Mouse (Mus musculus): Measurements from ENCODE around the gene Mfsd2a. TPM values are rescaled to one million over a fixed set of nuclear protein-coding genes. Genes with fewer than 3 reads are reported as not detected.

Mfsd2a gene
- polyA plus RNA-seq, 1 experiment from 2014 or later: 8.7 TPM

DNA sequence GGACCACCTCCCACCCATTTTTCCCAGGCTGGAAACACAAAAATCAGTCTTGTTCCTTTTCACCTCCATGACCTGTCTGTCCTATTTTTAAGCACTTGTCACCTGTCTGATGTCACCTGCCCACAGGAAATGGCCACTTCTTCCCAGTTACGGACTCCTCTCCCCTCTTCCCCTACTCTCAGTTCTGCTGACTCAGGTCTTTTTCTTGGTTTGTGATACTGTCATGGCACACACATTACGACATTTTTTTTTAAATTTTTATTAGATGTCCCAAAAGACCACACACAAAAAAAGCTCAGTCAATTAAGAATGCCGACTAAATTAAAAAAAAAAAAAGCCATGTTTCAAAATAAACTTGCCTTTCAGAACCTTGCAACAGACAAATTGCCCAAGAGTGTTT, 21.5 kb upstream of the Mfsd2a start:
- DNase-seq (ENCODE audit: low spot score) (no peak), ATAC-seq (ENCODE audit: insufficient number of reproducible peaks, low FRiP score, low TSS enrichment, low read depth) (no peak)
- H3K9ac ChIP-seq (ENCODE audit: low read length): no peak overlapping the region
- no peaks in the 10 kb centered on the region for H3K9me3 ChIP-seq (ENCODE audit: control insufficient read depth, low read length)
- 65% methylated on average over 3 of the region's 3 CpGs for WGBS
- peaks cover 6% of the 10 kb centered on the region; the same call in 1 of the 2 replicates for H3K27me3 ChIP-seq (ENCODE audit: control insufficient read depth, insufficient read depth, low read length)
- H3K4me2 ChIP-seq (ENCODE audit: low read depth, severe bottlenecking): no peak overlapping the region
- H3K27ac ChIP-seq (replicated peaks; ENCODE audit: low read depth, low read length): no peak overlapping the region
- H3K4me3 ChIP-seq (ENCODE audit: low read depth, low read length): no peak overlapping the region
- H3K4me1 ChIP-seq (ENCODE audit: control insufficient read depth, insufficient read depth, low read length): peaks cover 3% of the 10 kb centered on the region; the same call in 1 of the 2 replicates
- no peaks in the 10 kb centered on the region for H3K36me3 ChIP-seq (ENCODE audit: control insufficient read depth, insufficient read depth, low read length)

DNA sequence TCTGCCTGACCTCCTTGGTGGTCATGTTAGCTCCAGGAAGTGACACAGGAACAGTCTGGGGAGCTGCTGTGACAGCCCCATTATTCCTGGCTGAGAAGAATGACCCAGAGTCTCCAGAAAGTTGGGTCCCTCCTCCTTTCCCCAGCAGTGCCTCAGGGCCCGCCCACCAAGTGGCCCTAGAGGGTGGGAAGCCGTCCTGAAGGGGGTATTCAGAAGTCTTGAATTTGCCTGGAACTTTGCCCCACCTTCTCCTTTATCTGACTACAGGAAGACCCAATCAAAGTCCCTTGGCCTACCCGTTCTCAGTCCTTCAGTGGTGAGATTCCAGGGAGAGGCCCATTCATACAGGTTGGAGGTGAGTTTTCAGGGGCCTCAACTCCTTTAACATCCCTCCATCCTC, 20.9 kb upstream of the Mfsd2a start:
- Histone ChIP-seq H3K9ac (ENCODE audit: low read length) (no peak overlapping the region), H3K4me2 (ENCODE audit: low read depth, severe bottlenecking) (no peak overlapping the region), H3K36me3 (ENCODE audit: control insufficient read depth, insufficient read depth, low read length) (no peaks in the 10 kb centered on the region), H3K4me3 (ENCODE audit: low read depth, low read length) (no peak overlapping the region), H3K27ac (replicated peaks; ENCODE audit: low read depth, low read length) (no peak overlapping the region), H3K27me3 (ENCODE audit: control insufficient read depth, insufficient read depth, low read length) (peaks cover 6% of the 10 kb centered on the region; the same call in 1 of the 2 replicates), H3K9me3 (ENCODE audit: control insufficient read depth, low read length) (no peaks in the 10 kb centered on the region), H3K4me1 (ENCODE audit: control insufficient read depth, insufficient read depth, low read length) (peaks cover 5% of the 10 kb centered on the region; the same call in 1 of the 2 replicates)
- DNase-seq (ENCODE audit: low spot score) (no peak), ATAC-seq (ENCODE audit: insufficient number of reproducible peaks, low FRiP score, low TSS enrichment, low read depth) (no peak)
- WGBS: 57% methylated on average over 3 of the region's 3 CpGs

- ATAC-seq (ENCODE audit: insufficient number of reproducible peaks, low FRiP score, low TSS enrichment, low read depth) (no peak), DNase-seq (ENCODE audit: low spot score) (no peak)
- H3K9me3 ChIP-seq (ENCODE audit: control insufficient read depth, low read length): no peaks in the 10 kb centered on the region
- H3K4me3 ChIP-seq (ENCODE audit: low read depth, low read length): no peak overlapping the region
- peaks cover 6% of the 10 kb centered on the region; the same call in 1 of the 2 replicates for H3K27me3 ChIP-seq (ENCODE audit: control insufficient read depth, insufficient read depth, low read length)
- H3K9ac ChIP-seq (ENCODE audit: low read length): no peak overlapping the region
- H3K27ac ChIP-seq (replicated peaks; ENCODE audit: low read depth, low read length): no peak overlapping the region
- H3K36me3 ChIP-seq (ENCODE audit: control insufficient read depth, insufficient read depth, low read length): no peaks in the 10 kb centered on the region
- 83% methylated on average over 7 of the region's 7 CpGs for WGBS
- no peak overlapping the region for H3K4me2 ChIP-seq (ENCODE audit: low read depth, severe bottlenecking)
- H3K4me1 ChIP-seq (ENCODE audit: control insufficient read depth, insufficient read depth, low read length): peaks cover 5% of the 10 kb centered on the region; the same call in 1 of the 2 replicates
Observed at GRCm38 (mm10) chr4:122981238-122981637, 20.2 kb upstream of the Mfsd2a start.

GRCm38 (mm10) chr4:122980684-122981083, 19.7 kb upstream of the Mfsd2a start:
- H3K27me3 ChIP-seq (ENCODE audit: control insufficient read depth, insufficient read depth, low read length): peaks cover 6% of the 10 kb centered on the region; the same call in 1 of the 2 replicates
- H3K4me2 ChIP-seq (ENCODE audit: low read depth, severe bottlenecking): no peak overlapping the region
- ATAC-seq (ENCODE audit: insufficient number of reproducible peaks, low FRiP score, low TSS enrichment, low read depth) (no peak), DNase-seq (ENCODE audit: low spot score) (no peak)
- H3K9me3 ChIP-seq (ENCODE audit: control insufficient read depth, low read length): no peaks in the 10 kb centered on the region
- WGBS: 89% methylated on average over 2 of the region's 2 CpGs
- H3K36me3 ChIP-seq (ENCODE audit: control insufficient read depth, insufficient read depth, low read length): no peaks in the 10 kb centered on the region
- peaks cover 5% of the 10 kb centered on the region; the same call in 1 of the 2 replicates for H3K4me1 ChIP-seq (ENCODE audit: control insufficient read depth, insufficient read depth, low read length)
- H3K27ac ChIP-seq (replicated peaks; ENCODE audit: low read depth, low read length): no peak overlapping the region
- no peak overlapping the region for H3K4me3 ChIP-seq (ENCODE audit: low read depth, low read length)
- no peak overlapping the region for H3K9ac ChIP-seq (ENCODE audit: low read length)

DNA sequence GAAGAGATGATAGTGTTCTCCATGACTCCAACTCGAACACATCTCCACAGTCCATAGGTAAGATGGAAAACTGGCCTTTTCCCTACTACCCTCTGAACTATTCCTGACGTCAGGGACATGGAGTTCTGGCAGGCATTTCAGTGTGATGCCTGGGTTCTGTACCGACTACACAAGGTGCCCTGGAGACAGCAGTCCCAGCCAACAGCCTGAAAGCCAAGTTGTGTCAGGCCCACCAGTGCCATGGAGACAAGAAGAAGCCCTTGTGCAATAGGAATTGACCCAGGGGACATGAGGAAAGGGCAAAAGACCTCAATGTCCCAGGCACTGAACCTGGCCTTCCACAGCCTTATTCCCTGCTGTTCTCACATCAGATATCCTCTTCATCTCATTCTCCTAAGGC, 18.8 kb upstream of the Mfsd2a start:
- H3K27ac ChIP-seq (replicated peaks; ENCODE audit: low read depth, low read length): no peak overlapping the region
- no peak overlapping the region for H3K4me3 ChIP-seq (ENCODE audit: low read depth, low read length)
- WGBS: 86% methylated on average over 3 of the region's 3 CpGs
- ATAC-seq (ENCODE audit: insufficient number of reproducible peaks, low FRiP score, low TSS enrichment, low read depth): no peak
- H3K36me3 ChIP-seq (ENCODE audit: control insufficient read depth, insufficient read depth, low read length): no peaks in the 10 kb centered on the region
- peaks cover 5% of the 10 kb centered on the region; the same call in 1 of the 2 replicates for H3K4me1 ChIP-seq (ENCODE audit: control insufficient read depth, insufficient read depth, low read length)
- H3K9me3 ChIP-seq (ENCODE audit: control insufficient read depth, low read length): no peaks in the 10 kb centered on the region
- no peak overlapping the region for H3K9ac ChIP-seq (ENCODE audit: low read length)
- H3K27me3 ChIP-seq (ENCODE audit: control insufficient read depth, insufficient read depth, low read length): peaks cover 6% of the 10 kb centered on the region; the same call in 1 of the 2 replicates
- H3K4me2 ChIP-seq (ENCODE audit: low read depth, severe bottlenecking): no peak overlapping the region
- DNase-seq (ENCODE audit: low spot score): no peak

DNA sequence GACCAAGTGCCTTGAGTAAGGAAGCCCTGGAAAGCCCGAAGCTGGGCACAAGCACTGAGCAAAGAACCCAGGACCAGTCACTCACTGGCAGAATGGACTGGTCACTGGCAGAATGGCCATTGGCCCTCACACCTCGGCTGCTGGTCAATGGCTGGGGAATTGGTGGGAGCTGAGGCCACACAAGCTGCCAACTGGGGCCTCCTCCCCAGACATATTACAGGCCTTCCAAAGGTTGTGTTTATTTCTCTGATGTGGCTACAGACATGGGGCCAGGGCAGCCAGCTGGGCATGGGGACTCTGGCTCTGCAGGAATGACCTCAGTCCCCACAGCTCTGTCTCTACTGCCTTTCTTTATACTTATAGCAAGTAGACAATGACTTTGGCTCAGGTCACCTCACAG, 17.9 kb upstream of the Mfsd2a start:
- DNase-seq (ENCODE audit: low spot score) (no peak), ATAC-seq (ENCODE audit: insufficient number of reproducible peaks, low FRiP score, low TSS enrichment, low read depth) (no peak)
- H3K27ac ChIP-seq (replicated peaks; ENCODE audit: low read depth, low read length): no peak overlapping the region
- no peak overlapping the region for H3K4me2 ChIP-seq (ENCODE audit: low read depth, severe bottlenecking)
- peaks cover 5% of the 10 kb centered on the region; the same call in 1 of the 2 replicates for H3K4me1 ChIP-seq (ENCODE audit: control insufficient read depth, insufficient read depth, low read length)
- WGBS: 69% methylated on average over 2 of the region's 2 CpGs
- no peaks in the 10 kb centered on the region for H3K9me3 ChIP-seq (ENCODE audit: control insufficient read depth, low read length)
- no peak overlapping the region for H3K4me3 ChIP-seq (ENCODE audit: low read depth, low read length)
- H3K9ac ChIP-seq (ENCODE audit: low read length): no peak overlapping the region
- H3K27me3 ChIP-seq (ENCODE audit: control insufficient read depth, insufficient read depth, low read length): peaks cover 4% of the 10 kb centered on the region; the same call in 1 of the 2 replicates
- H3K36me3 ChIP-seq (ENCODE audit: control insufficient read depth, insufficient read depth, low read length): no peaks in the 10 kb centered on the region

DNA sequence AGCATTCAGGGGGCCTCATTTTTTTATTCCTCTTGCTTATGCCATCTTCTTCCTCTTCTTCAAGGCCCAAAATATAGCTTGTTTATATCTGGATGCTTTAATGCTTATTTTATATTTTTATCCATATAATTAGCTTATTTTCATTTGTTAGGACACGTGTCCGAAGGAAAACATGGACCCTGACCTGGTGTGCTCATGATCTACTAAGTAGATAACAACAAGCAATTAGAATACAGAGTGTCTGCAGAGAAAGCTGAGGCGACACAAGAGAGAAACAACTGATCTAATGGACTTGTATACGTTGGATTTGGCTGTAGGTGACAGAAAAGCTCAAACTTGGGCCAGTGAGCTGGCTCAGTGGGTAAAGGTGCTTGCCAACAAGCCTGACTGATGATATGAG, 15.9 kb upstream of the Mfsd2a start:
- H3K27me3 ChIP-seq (ENCODE audit: control insufficient read depth, insufficient read depth, low read length): no peaks in the 10 kb centered on the region
- WGBS: 61% methylated on average over 4 of the region's 4 CpGs
- H3K36me3 ChIP-seq (ENCODE audit: control insufficient read depth, insufficient read depth, low read length): no peaks in the 10 kb centered on the region
- H3K4me3 ChIP-seq (ENCODE audit: low read depth, low read length): no peak overlapping the region
- no peak overlapping the region for H3K9ac ChIP-seq (ENCODE audit: low read length)
- ATAC-seq (ENCODE audit: insufficient number of reproducible peaks, low FRiP score, low TSS enrichment, low read depth): no peak
- DNase-seq (ENCODE audit: low spot score): no peak
- no peak overlapping the region for H3K4me2 ChIP-seq (ENCODE audit: low read depth, severe bottlenecking)
- H3K27ac ChIP-seq (replicated peaks; ENCODE audit: low read depth, low read length): no peak overlapping the region
- H3K4me1 ChIP-seq (ENCODE audit: control insufficient read depth, insufficient read depth, low read length): 0 out of 2 replicates have a peak, but pooled peaks cover 2% of the 10 kb centered on the region
- no peaks in the 10 kb centered on the region for H3K9me3 ChIP-seq (ENCODE audit: control insufficient read depth, low read length)

DNA sequence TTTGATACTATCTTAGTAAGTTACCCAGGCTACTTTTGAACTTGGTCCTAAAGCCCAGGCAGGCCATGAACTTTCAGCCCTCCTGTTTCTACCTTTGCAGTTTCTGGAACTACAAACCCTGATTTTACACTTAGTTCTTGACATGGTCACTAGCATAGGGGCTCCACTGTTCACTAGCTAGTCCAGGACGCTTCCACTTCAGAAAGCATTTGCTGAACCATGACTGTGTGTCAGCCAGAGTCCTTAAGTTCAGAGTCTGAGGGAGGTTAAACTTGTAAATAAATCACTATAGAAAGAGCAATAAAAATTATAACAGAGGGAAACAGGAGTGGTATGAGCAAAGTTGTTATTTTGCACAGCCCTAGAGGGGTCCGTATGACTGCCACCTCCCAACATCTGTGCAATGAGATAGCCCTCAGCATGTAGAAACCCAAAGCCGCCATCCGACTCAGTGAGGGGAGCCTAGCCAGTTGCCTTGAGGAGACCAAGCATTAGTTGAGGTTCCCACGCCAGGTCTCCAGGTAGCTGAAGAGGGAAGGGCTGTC, 14.1 kb upstream of the Mfsd2a start:
- Histone ChIP-seq H3K4me2 (ENCODE audit: low read depth, severe bottlenecking) (no peak overlapping the region), H3K27ac (replicated peaks; ENCODE audit: low read depth, low read length) (no peak overlapping the region), H3K36me3 (ENCODE audit: control insufficient read depth, insufficient read depth, low read length) (no peaks in the 10 kb centered on the region), H3K27me3 (ENCODE audit: control insufficient read depth, insufficient read depth, low read length) (no peaks in the 10 kb centered on the region), H3K4me3 (ENCODE audit: low read depth, low read length) (no peak overlapping the region), H3K9ac (ENCODE audit: low read length) (no peak overlapping the region), H3K4me1 (ENCODE audit: control insufficient read depth, insufficient read depth, low read length) (0 out of 2 replicates have a peak, but pooled peaks cover 2% of the 10 kb centered on the region), H3K9me3 (ENCODE audit: control insufficient read depth, low read length) (no peaks in the 10 kb centered on the region)
- WGBS: 88% methylated on average over 5 of the region's 5 CpGs
- no peak for ATAC-seq (ENCODE audit: insufficient number of reproducible peaks, low FRiP score, low TSS enrichment, low read depth)
- DNase-seq (ENCODE audit: low spot score): no peak

GRCm38 (mm10) chr4:122972056-122972455, 11.1 kb upstream of the Mfsd2a start:
- DNase-seq (ENCODE audit: low spot score): no peak
- Histone ChIP-seq H3K4me3 (ENCODE audit: low read depth, low read length) (no peak overlapping the region), H3K27me3 (ENCODE audit: control insufficient read depth, insufficient read depth, low read length) (no peaks in the 10 kb centered on the region), H3K9me3 (ENCODE audit: control insufficient read depth, low read length) (no peaks in the 10 kb centered on the region), H3K4me2 (ENCODE audit: low read depth, severe bottlenecking) (no peak overlapping the region), H3K9ac (ENCODE audit: low read length) (no peak overlapping the region), H3K36me3 (ENCODE audit: control insufficient read depth, insufficient read depth, low read length) (no peaks in the 10 kb centered on the region), H3K4me1 (ENCODE audit: control insufficient read depth, insufficient read depth, low read length) (0 out of 2 replicates have a peak, but pooled peaks cover 1% of the 10 kb centered on the region), H3K27ac (replicated peaks; ENCODE audit: low read depth, low read length) (no peak overlapping the region)
- 68% methylated on average over 8 of the region's 8 CpGs for WGBS
- no peak for ATAC-seq (ENCODE audit: insufficient number of reproducible peaks, low FRiP score, low TSS enrichment, low read depth)

Data from limb, embryonic 11.5 days (tissue).